Mouse (Mus musculus) liver, embryonic 14.5 days (tissue): ENCODE data around the gene Slc25a45. TPM values are rescaled to one million over a fixed set of nuclear protein-coding genes. Genes with fewer than 3 reads are reported as not detected.

Experiments used
- ATAC-seq: fragments of 200-750 bp; cut with Nextera tagmentation; 2 replicates; pipeline ENCODE4 v1.8.0; 2017; ENCODE audit warnings: moderate number of reproducible peaks, mild to moderate bottlenecking, moderate library complexity; ENCODE audit not compliant: insufficient read depth
- DNase-seq, 3 experiments: peaks; one replicate each; pipeline ENCODE4 v3.0.0-alpha.2; 2012 to 2013; ENCODE audit warnings: low read depth in 3 of 3, low spot score in 3 of 3
- H3K27ac ChIP-seq: fragments of 300-500 bp; sonication (generic); 2 replicates; pipeline ENCODE4 v1.5.1; 2014; ENCODE audit warnings: moderate library complexity, mild to moderate bottlenecking, control low read depth, inconsistent platforms
- H3K27me3 ChIP-seq: fragments of 300-500 bp; sonication (generic); 2 replicates; pipeline ENCODE4 v1.6.1; 2014; ENCODE audit warnings: mild to moderate bottlenecking, low read length, moderate library complexity; ENCODE audit not compliant: control insufficient read depth, insufficient read depth
- H3K36me3 ChIP-seq: fragments of 300-500 bp; sonication (generic); replicated peaks from 2 replicates; pipeline ENCODE4 v1.6.1; 2014; ENCODE audit warnings: low read depth; ENCODE audit not compliant: control insufficient read depth, insufficient read depth
- H3K4me1 ChIP-seq, 2 experiments: fragments of 200-500 bp in 1 of 2; fragments of 300-500 bp in 1 of 2; sonication (generic) in 1 of 2; replicated peaks; 2 replicates each; pipeline ENCODE4 v1.6.1; 2012 to 2014; ENCODE audit warnings: antibody characterized with exemption in 1 of 2, inconsistent platforms in 1 of 2, low read length in 1 of 2; ENCODE audit not compliant: control insufficient read depth in 2 of 2, insufficient read depth in 2 of 2
- H3K4me2 ChIP-seq: fragments of 300-500 bp; sonication (generic); 2 replicates; pipeline ENCODE4 v1.6.1; 2014; ENCODE audit warnings: low read depth, mild to moderate bottlenecking, control low read depth, moderate library complexity
- H3K4me3 ChIP-seq, 2 experiments: fragments of 200-500 bp in 1 of 2; fragments of 300-500 bp in 1 of 2; sonication (generic) in 1 of 2; 2 replicates each; pipeline ENCODE4 v1.5.1; 2012 to 2014; ENCODE audit warnings: low read depth in 2 of 2, low read length in 2 of 2, mild to moderate bottlenecking in 2 of 2, control low read depth in 1 of 2, inconsistent platforms in 1 of 2, moderate library complexity in 1 of 2; ENCODE audit not compliant: insufficient read depth in 1 of 2
- H3K9ac ChIP-seq: fragments of 300-500 bp; sonication (generic); replicated peaks from 2 replicates; pipeline ENCODE4 v1.6.1; 2014; ENCODE audit warnings: mild to moderate bottlenecking, control low read depth, moderate library complexity
- H3K9me3 ChIP-seq: fragments of 300-500 bp; sonication (generic); 2 replicates; pipeline ENCODE4 v1.6.1; 2016; ENCODE audit warnings: low read length, mixed read lengths; ENCODE audit not compliant: control insufficient read depth
- CTCF ChIP-seq: IDR thresholded peaks from 2 replicates; pipeline ENCODE4 v1.5.1; 2016; ENCODE audit warnings: antibody characterized with exemption, low read depth, control low read depth
- EP300 ChIP-seq: IDR thresholded peaks from 2 replicates; pipeline ENCODE4 v1.6.1; 2016; ENCODE audit warnings: antibody characterized with exemption, low read depth
- WGBS: fragments of 180-500 bp; shearing (Covaris S2); extraction: QIAGEN DNeasy Blood & Tissue Kit; methylation state at CpG from one replicate; pipeline ENCODE4 v1.1.7; 2014; ENCODE audit not compliant: insufficient replicate concordance; 5-methylcytosine and 5-hydroxymethylcytosine counted together
- polyA plus RNA-seq, 2 experiments: library from polyadenylated mRNA; depleted of rRNA in 1 of 2; stranded (reverse) in 1 of 2; unstranded in 1 of 2; fragments of >200 nt; fragmentation: Nextera tagmentation in 1 of 2; extraction: Ambion mirVana in 1 of 2; gene quantifications; 2 replicates each; pipeline versions ENCODE4 v1.2.1 to v1.2.3; 2012 to 2014

Gene Slc25a45
- polyA plus RNA-seq, 2 experiments, result 3.2 to 5.3 TPM

- 38% methylated on average over 4 of the region's 4 CpGs for WGBS
- no peaks in the 10 kb centered on the region for H3K9me3 ChIP-seq
- ATAC-seq (peak; percentile 21), DNase-seq (peak in 2 of 3 experiments; percentile 64 to 67)
- peak overlapping the region; percentile 87 for H3K9ac ChIP-seq
- no peaks in the 10 kb centered on the region for H3K27me3 ChIP-seq
- peak overlapping the region; percentile 27 to 58; a peak in 3 of 4 replicates for H3K4me3 ChIP-seq
- no peaks in the 10 kb centered on the region for H3K36me3 ChIP-seq
- TF ChIP-seq EP300 (peak; percentile 30), CTCF (no peak)
- peak overlapping the region; percentile 69 for H3K4me2 ChIP-seq
- H3K27ac ChIP-seq, result peak overlapping the region; percentile 78
- H3K4me1 ChIP-seq, result peaks cover 44 to 50% of the 10 kb centered on the region in 2 experiments
Observed at GRCm38 (mm10) chr19:5841389-5841946, 36.1 kb upstream of the Slc25a45 start.

DNA sequence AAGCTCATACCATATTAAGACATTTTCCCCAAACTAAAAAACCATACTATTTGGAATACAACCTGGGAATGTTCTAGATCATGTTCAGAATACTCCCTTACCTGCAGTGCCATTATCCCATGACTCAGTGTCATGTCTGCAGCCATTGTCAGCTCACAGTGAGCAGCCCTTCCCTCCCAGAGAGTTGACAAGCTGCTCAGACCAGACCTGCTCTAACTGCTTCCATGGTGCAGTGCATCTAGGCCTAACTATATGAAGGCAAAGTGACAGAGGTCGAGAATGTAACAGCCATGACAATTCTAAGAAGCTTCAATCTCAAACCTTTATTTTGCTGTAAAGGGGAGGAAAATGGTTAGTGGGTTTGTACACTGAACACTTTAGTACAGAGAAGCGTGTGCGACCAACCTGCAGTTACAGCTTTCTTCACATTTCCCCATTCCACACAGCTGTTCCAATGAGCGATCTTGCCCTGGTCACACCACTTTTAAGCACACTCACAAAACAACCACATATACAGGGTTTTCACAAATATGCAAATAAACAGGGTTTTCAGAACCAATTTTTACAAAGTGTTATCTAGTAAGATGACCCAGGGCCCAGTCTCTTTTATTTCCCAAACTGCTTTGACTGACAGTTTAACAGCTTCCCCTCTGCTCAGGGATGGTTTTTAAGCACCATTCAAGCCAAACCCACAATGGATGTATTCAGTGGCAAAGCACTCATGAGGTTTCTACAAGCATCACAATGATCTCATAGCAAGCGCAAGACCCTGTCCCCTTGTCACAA lies 35.4 kb upstream of the Slc25a45 start:
- DNase-seq (no peak), ATAC-seq (no peak)
- Histone ChIP-seq H3K9ac (peak overlapping the region; percentile 87), H3K27me3 (no peaks in the 10 kb centered on the region), H3K4me2 (peak overlapping the region; percentile 69), H3K36me3 (no peaks in the 10 kb centered on the region), H3K4me3 (peak overlapping the region; percentile 58 to 82), H3K27ac (peak overlapping the region; percentile 78), H3K4me1 (peaks cover 51 to 57% of the 10 kb centered on the region in 2 experiments), H3K9me3 (no peaks in the 10 kb centered on the region)
- 66% methylated on average over 5 of the region's 5 CpGs for WGBS
- no peak for TF ChIP-seq EP300
- TF ChIP-seq CTCF, result no peak

DNA sequence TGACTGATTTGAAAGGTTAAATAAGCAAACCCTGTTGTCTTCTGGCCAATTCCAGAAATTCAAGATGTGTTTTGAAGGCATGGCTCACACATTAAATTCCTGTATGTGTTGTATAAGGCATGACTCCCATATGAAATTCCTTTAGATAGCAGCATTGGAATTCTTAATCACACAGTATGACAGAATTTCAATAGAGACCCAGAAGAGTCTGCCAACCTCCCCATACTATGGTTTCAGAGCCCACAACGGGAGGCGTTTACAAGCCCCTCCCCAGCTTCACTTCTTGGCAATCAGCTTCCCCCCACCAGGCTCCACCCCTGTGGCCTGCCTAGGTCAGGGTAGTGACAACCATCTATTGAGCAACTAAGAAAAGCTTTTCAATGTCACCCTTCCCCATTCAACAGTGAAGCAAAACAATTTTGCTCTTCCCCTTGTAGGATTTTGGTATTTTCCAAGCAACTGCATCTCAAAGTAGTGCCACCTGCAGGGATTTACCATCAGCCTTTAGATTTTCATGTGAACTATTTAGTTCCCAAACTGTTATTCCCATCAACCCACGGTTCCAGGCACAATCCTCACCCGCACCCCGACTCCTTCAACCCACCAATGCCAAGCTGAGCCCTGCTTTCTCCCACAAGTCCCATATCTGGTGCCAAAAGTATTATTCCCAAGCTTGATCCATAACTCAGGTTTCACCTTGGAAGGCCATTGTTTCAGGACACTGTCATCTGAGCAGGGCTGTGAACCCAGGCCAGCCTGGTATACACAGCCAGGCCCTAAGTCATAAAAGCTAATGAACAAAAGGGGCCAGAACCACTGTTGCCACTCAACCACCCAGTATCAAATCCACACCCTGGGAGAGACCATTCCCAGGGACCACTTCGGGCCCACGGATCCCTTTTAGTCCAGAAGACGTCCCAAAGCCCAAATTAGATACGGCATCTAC lies 34.5 kb upstream of the Slc25a45 start:
- no peaks in the 10 kb centered on the region for H3K9me3 ChIP-seq
- peak overlapping the region; percentile 87 for H3K9ac ChIP-seq
- TF ChIP-seq CTCF (no peak), EP300 (no peak)
- H3K27ac ChIP-seq, result peak overlapping the region; percentile 78
- WGBS, result 36% methylated on average over 9 of the region's 9 CpGs
- H3K36me3 ChIP-seq, result no peaks in the 10 kb centered on the region
- ATAC-seq, result no peak
- no peak for DNase-seq
- H3K4me1 ChIP-seq, result peaks cover 59 to 66% of the 10 kb centered on the region in 2 experiments
- peak overlapping the region; percentile 69 for H3K4me2 ChIP-seq
- H3K4me3 ChIP-seq, result peak overlapping the region; percentile 58 to 82
- no peaks in the 10 kb centered on the region for H3K27me3 ChIP-seq

DNA sequence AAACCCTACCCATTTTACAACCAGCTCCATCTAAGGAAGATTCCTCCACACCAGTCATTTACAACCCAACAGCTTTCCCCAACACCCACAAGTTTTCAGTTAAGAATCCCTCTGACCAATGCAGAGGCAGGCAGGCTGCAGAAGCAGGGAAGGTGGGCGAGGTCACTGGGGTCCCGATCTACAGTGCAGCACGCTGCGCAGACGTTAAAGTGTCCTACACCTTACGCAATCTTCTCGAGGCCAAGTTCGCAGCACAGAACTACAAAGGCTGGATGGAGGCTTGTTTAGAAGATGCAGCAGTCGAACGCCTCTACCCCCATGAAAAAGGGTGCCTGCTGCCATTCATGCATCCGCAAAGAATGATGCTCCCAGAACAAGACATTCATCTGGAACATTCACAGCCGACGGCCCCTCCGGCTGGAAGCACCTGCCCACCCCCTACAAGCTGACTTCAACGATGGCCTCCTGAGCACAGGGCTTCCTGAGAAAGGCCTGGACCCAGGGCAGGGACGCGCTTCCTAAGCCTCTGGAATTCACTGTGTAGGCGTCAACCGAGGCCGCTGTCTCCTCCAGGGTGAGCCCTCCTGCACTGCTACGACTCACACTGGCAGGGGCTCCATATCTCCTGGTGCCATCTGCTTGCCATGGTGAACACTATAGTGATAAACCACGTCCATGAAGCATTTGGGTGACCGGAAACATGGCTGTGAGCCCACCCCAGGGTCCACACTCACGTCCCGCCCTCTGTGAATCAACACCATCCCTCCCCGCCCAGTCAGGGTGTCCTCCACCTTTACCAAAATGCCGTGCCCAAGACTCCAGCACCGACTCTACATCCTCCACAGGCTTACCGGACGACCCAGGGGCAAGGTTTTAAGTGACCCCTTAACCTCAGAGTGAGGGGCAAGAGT lies 33.6 kb upstream of the Slc25a45 start:
- H3K9ac ChIP-seq, result peak overlapping the region; percentile 87
- no peak for TF ChIP-seq CTCF
- no peak for TF ChIP-seq EP300
- 26% methylated on average over 30 of the region's 30 CpGs for WGBS
- peaks cover 69 to 76% of the 10 kb centered on the region in 2 experiments for H3K4me1 ChIP-seq
- H3K4me2 ChIP-seq, result peak overlapping the region; percentile 69
- DNase-seq, result no peak
- H3K27ac ChIP-seq, result peak overlapping the region; percentile 78
- H3K36me3 ChIP-seq, result no peaks in the 10 kb centered on the region
- ATAC-seq, result no peak
- H3K9me3 ChIP-seq, result no peaks in the 10 kb centered on the region
- H3K4me3 ChIP-seq, result peak overlapping the region; percentile 58 to 82
- no peaks in the 10 kb centered on the region for H3K27me3 ChIP-seq
